9 mouse cellular contexts compared by ENCODE assay signal in the genomic region with DNA sequence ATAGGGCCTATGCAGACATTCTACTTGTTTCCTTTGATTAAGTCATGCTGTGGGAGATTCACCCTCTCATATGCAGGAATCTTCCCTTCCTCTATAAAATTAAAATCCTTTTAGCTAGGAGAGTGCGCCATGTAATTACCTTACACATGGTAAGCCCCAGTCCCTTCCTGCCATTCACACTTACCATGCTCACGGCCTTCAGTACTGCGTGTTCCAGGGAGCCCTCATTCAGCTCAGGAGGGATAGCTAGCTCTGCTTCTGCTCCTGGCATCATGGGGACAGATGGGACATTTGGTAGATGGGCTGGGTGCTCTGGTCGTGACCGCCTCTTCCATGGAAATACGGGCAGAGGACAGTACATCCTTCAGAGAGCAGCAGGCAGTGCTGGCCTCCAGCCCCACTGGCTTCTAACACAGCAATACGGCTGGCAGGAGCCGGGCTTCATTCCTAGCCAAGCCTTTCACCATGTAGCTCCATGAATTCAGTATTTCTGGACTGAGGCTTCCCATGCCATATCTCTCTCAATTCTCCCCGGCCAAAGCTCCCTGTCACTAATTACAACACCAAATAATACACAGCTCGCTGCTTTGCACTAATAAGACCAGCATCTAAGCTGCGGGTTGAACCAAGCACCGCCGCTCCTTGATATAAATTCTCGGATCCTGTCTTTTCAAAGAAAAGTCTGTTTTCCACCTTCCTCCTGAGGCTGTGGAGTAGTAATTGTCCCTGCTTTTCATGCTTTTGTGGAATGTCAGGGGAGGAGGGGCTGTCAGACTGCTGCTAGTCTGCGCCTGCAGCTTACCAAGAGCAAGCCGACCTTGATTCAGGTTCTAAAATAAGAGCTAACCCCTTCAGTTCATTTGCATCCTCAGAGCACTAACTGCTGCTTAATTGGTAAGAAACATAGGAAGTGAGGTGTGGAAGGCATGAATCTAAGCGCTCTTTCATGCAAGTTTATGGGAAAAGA.
DNase-seq lines count a peak whose midpoint lies in the region; ATAC-seq and TF ChIP-seq lines count a peak whose summit lies in the region.
"Had no signal": no experiment of that assay in that cellular context is flagged by ENCODE, and none has a peak within 500 bp of the region (broad histone marks: within the 10 kb centered on the region; RNA-seq: fewer than 3 reads in every experiment).

No protein-coding gene starts in this region.

- 0 out of 2 replicates have a peak overlapping the region, but pooled peaks have one; percentile 2 for H3K27ac ChIP-seq in limb, embryonic 15.5 days
- no peak overlapping the region; the same call in 1 of the 2 replicates for H3K27ac ChIP-seq in limb, embryonic 10.5 days
- H3K27ac ChIP-seq in forebrain, embryonic 15.5 days (replicated peaks): peak overlapping the region; percentile 82
- peak overlapping the region; percentile 24; the same call in 1 of the 2 replicates for H3K27ac ChIP-seq in hindbrain, embryonic 11.5 days (ENCODE audit: low read depth, low read length)
- H3K27ac ChIP-seq in neural tube, embryonic 12.5 days: peak overlapping the region; percentile 57; the same call in 1 of the 2 replicates
- no peak overlapping the region for H3K27ac ChIP-seq in intestine, embryonic 16.5 days (ENCODE audit: low read length)
- H3K27ac ChIP-seq in intestine, postnatal 0 days (ENCODE audit: low read depth, low read length): no peak overlapping the region
- H3K27ac ChIP-seq: liver, embryonic 15.5 days had no signal

- H3K36me3 ChIP-seq in limb, embryonic 15.5 days: peaks cover 24% of the 10 kb centered on the region; the same call in 1 of the 2 replicates
- peaks cover 95% of the 10 kb centered on the region for H3K36me3 ChIP-seq in limb, embryonic 10.5 days
- peaks cover 8% of the 10 kb centered on the region; the same call in 1 of the 2 replicates for H3K36me3 ChIP-seq in forebrain, embryonic 15.5 days
- no peaks in the 10 kb centered on the region for H3K36me3 ChIP-seq in hindbrain, embryonic 11.5 days (ENCODE audit: control insufficient read depth, insufficient read depth, low read length)
- no peaks in the 10 kb centered on the region for H3K36me3 ChIP-seq in neural tube, embryonic 12.5 days
- H3K36me3 ChIP-seq in intestine, embryonic 16.5 days (ENCODE audit: control insufficient read depth, insufficient read depth, low read length): no peaks in the 10 kb centered on the region
- H3K36me3 ChIP-seq in intestine, postnatal 0 days (ENCODE audit: control insufficient read depth, insufficient read depth): no peaks in the 10 kb centered on the region
- H3K36me3 ChIP-seq: liver, embryonic 15.5 days had no signal

- no peak overlapping the region for H3K4me2 ChIP-seq in limb, embryonic 15.5 days
- peak overlapping the region; percentile 0 for H3K4me2 ChIP-seq in forebrain, embryonic 15.5 days (replicated peaks)
- no peak overlapping the region for H3K4me2 ChIP-seq in hindbrain, embryonic 11.5 days (replicated peaks; ENCODE audit: low read depth, low read length)
- peak overlapping the region; percentile 20; the same call in 1 of the 2 replicates for H3K4me2 ChIP-seq in neural tube, embryonic 12.5 days (replicated peaks)
- no peak overlapping the region for H3K4me2 ChIP-seq in intestine, embryonic 16.5 days (ENCODE audit: low read depth, low read length)
- no peak overlapping the region for H3K4me2 ChIP-seq in intestine, postnatal 0 days (replicated peaks; ENCODE audit: low read depth)
- H3K4me2 ChIP-seq: liver, embryonic 15.5 days had no signal

- no peak for TF ChIP-seq CTCF in intestine, postnatal 0 days (IDR thresholded peaks at IDR 0.05; ENCODE audit: low read depth)

- DNase-seq in limb, embryonic 10.5 days (ENCODE audit: low spot score): no peak
- DNase-seq in hindbrain, embryonic 11.5 days (ENCODE audit: low spot score): no peak
- DNase-seq in spleen, postnatal 36 days (ENCODE audit: low spot score in 2 of 2): no peak

- 57% methylated on average over 17 of the region's 17 CpGs for WGBS in limb, embryonic 15.5 days
- 70% methylated on average over 17 of the region's 17 CpGs for WGBS in limb, embryonic 10.5 days
- 14% methylated on average over 17 of the region's 17 CpGs for WGBS in forebrain, embryonic 15.5 days
- WGBS in hindbrain, embryonic 11.5 days: 59% methylated on average over 17 of the region's 17 CpGs
- WGBS in neural tube, embryonic 12.5 days: 37% methylated on average over 17 of the region's 17 CpGs
- 67% methylated on average over 17 of the region's 17 CpGs for WGBS in intestine, embryonic 16.5 days
- WGBS in intestine, postnatal 0 days: 78% methylated on average over 17 of the region's 17 CpGs

- peaks cover 15% of the 10 kb centered on the region; the same call in 1 of the 2 replicates for H3K4me1 ChIP-seq in limb, embryonic 15.5 days
- H3K4me1 ChIP-seq in limb, embryonic 10.5 days: peaks cover 8% of the 10 kb centered on the region; the same call in 1 of the 2 replicates
- H3K4me1 ChIP-seq in forebrain, embryonic 15.5 days: peaks cover 53% of the 10 kb centered on the region
- peaks cover 6% of the 10 kb centered on the region; the same call in 1 of the 2 replicates for H3K4me1 ChIP-seq in hindbrain, embryonic 11.5 days (replicated peaks; ENCODE audit: control insufficient read depth, insufficient read depth, low read length)
- peaks cover 40% of the 10 kb centered on the region for H3K4me1 ChIP-seq in neural tube, embryonic 12.5 days
- H3K4me1 ChIP-seq in intestine, embryonic 16.5 days (ENCODE audit: control insufficient read depth, insufficient read depth, low read length): 0 out of 2 replicates have a peak, but pooled peaks cover 2% of the 10 kb centered on the region
- H3K4me1 ChIP-seq in intestine, postnatal 0 days (replicated peaks; ENCODE audit: control insufficient read depth, insufficient read depth, low read length): no peaks in the 10 kb centered on the region
- H3K4me1 ChIP-seq: liver, embryonic 15.5 days had no signal

- no peaks in the 10 kb centered on the region for H3K27me3 ChIP-seq in limb, embryonic 15.5 days
- no peaks in the 10 kb centered on the region for H3K27me3 ChIP-seq in limb, embryonic 10.5 days (ENCODE audit: low read depth, poor library complexity, severe bottlenecking)
- H3K27me3 ChIP-seq in forebrain, embryonic 15.5 days: no peaks in the 10 kb centered on the region
- no peaks in the 10 kb centered on the region for H3K27me3 ChIP-seq in hindbrain, embryonic 11.5 days (ENCODE audit: control insufficient read depth, insufficient read depth, low read length)
- H3K27me3 ChIP-seq in neural tube, embryonic 12.5 days (replicated peaks): no peaks in the 10 kb centered on the region
- no peaks in the 10 kb centered on the region for H3K27me3 ChIP-seq in intestine, embryonic 16.5 days (replicated peaks; ENCODE audit: control insufficient read depth, insufficient read depth, low read length)
- H3K27me3 ChIP-seq in intestine, postnatal 0 days (replicated peaks; ENCODE audit: control insufficient read depth, insufficient read depth, low read length): no peaks in the 10 kb centered on the region
- H3K27me3 ChIP-seq: liver, embryonic 15.5 days had no signal

- ATAC-seq in limb, embryonic 15.5 days (ENCODE audit: insufficient number of reproducible peaks, low FRiP score, low TSS enrichment, low read depth): no peak
- ATAC-seq in forebrain, embryonic 15.5 days (replicated peaks): peak; percentile 76
- no peak for ATAC-seq in hindbrain, embryonic 11.5 days (ENCODE audit: low FRiP score)
- 0 out of 2 replicates have a peak, but pooled peaks have one; percentile 13 for ATAC-seq in neural tube, embryonic 12.5 days (ENCODE audit: low FRiP score, low read depth)
- no peak for ATAC-seq in intestine, embryonic 16.5 days
- no peak for ATAC-seq in intestine, postnatal 0 days

- no peaks in the 10 kb centered on the region for H3K9me3 ChIP-seq in limb, embryonic 15.5 days
- no peaks in the 10 kb centered on the region for H3K9me3 ChIP-seq in limb, embryonic 10.5 days (replicated peaks)
- no peaks in the 10 kb centered on the region for H3K9me3 ChIP-seq in forebrain, embryonic 15.5 days
- no peaks in the 10 kb centered on the region for H3K9me3 ChIP-seq in hindbrain, embryonic 11.5 days (ENCODE audit: control insufficient read depth, low read length)
- H3K9me3 ChIP-seq in neural tube, embryonic 12.5 days: no peaks in the 10 kb centered on the region
- H3K9me3 ChIP-seq in intestine, embryonic 16.5 days (ENCODE audit: control insufficient read depth, low read length): no peaks in the 10 kb centered on the region
- no peaks in the 10 kb centered on the region for H3K9me3 ChIP-seq in intestine, postnatal 0 days (ENCODE audit: control insufficient read depth)
- H3K9me3 ChIP-seq: liver, embryonic 15.5 days had no signal

- H3K4me3 ChIP-seq in limb, embryonic 15.5 days: no peak overlapping the region
- H3K4me3 ChIP-seq in limb, embryonic 10.5 days: no peak overlapping the region
- no peak overlapping the region for H3K4me3 ChIP-seq in forebrain, embryonic 15.5 days
- no peak overlapping the region for H3K4me3 ChIP-seq in hindbrain, embryonic 11.5 days (ENCODE audit: low read depth, low read length)
- no peak overlapping the region for H3K4me3 ChIP-seq in neural tube, embryonic 12.5 days
- no peak overlapping the region for H3K4me3 ChIP-seq in intestine, embryonic 16.5 days (ENCODE audit: low read length)
- H3K4me3 ChIP-seq in intestine, postnatal 0 days (ENCODE audit: low read depth, low read length): no peak overlapping the region
- H3K4me3 ChIP-seq: liver, embryonic 15.5 days had no signal

- no peak overlapping the region for H3K9ac ChIP-seq in limb, embryonic 15.5 days
- H3K9ac ChIP-seq in forebrain, embryonic 15.5 days (replicated peaks): no peak overlapping the region
- H3K9ac ChIP-seq in hindbrain, embryonic 11.5 days (ENCODE audit: low read depth, low read length): 0 out of 2 replicates have a peak overlapping the region, but pooled peaks have one; percentile 15
- H3K9ac ChIP-seq in neural tube, embryonic 12.5 days: no peak overlapping the region
- no peak overlapping the region for H3K9ac ChIP-seq in intestine, embryonic 16.5 days (ENCODE audit: low read depth, low read length)
- no peak overlapping the region for H3K9ac ChIP-seq in intestine, postnatal 0 days (ENCODE audit: low read depth, low read length)
- H3K9ac ChIP-seq: liver, embryonic 15.5 days had no signal

Comparison
In these comparisons a context has a peak if more than half of its experiments do, and no peak if none do; other contexts are left out.
1. H3K27ac ChIP-seq: peak in limb, embryonic 15.5 days (single experiment), forebrain, embryonic 15.5 days (single experiment), hindbrain, embryonic 11.5 days (single experiment) and neural tube, embryonic 12.5 days (single experiment); none in limb, embryonic 10.5 days (single experiment), intestine, embryonic 16.5 days (single experiment) and intestine, postnatal 0 days (single experiment).
2. ATAC-seq: peak in forebrain, embryonic 15.5 days (single experiment) and neural tube, embryonic 12.5 days (single experiment); none in limb, embryonic 15.5 days (single experiment), hindbrain, embryonic 11.5 days (single experiment), intestine, embryonic 16.5 days (single experiment) and intestine, postnatal 0 days (single experiment).
3. H3K4me2 ChIP-seq: peak in forebrain, embryonic 15.5 days (single experiment) and neural tube, embryonic 12.5 days (single experiment); none in limb, embryonic 15.5 days (single experiment), hindbrain, embryonic 11.5 days (single experiment), intestine, embryonic 16.5 days (single experiment) and intestine, postnatal 0 days (single experiment).